Mouse (Mus musculus) embryonic fibroblast, embryonic 13.5 days (primary cell): ENCODE results near the gene Lrch1. TPM values are rescaled to one million over a fixed set of nuclear protein-coding genes. Genes with fewer than 3 reads are reported as not detected.

Experiments used
- H3K27ac ChIP-seq: 2 replicates; pipeline ENCODE4 v1.5.1; 2012; ENCODE audit warnings: low read length, control low read depth, inconsistent platforms; ENCODE audit not compliant: insufficient read depth
- H3K4me1 ChIP-seq: 2 replicates; pipeline ENCODE4 v1.6.1; 2011; ENCODE audit warnings: low read length; ENCODE audit not compliant: control insufficient read depth, insufficient read depth
- H3K4me3 ChIP-seq: 2 replicates; pipeline ENCODE4 v1.5.1; 2011; ENCODE audit warnings: mild to moderate bottlenecking, control low read depth, low read length; ENCODE audit not compliant: insufficient read depth
- CTCF ChIP-seq: IDR thresholded peaks from 2 replicates; pipeline ENCODE4 v1.5.1; 2011; ENCODE audit warnings: mild to moderate bottlenecking, control low read depth, low read length, moderate library complexity, borderline replicate concordance; ENCODE audit not compliant: insufficient read depth
- POLR2A ChIP-seq: IDR thresholded peaks from 2 replicates; pipeline ENCODE4 v1.6.1; 2011; ENCODE audit warnings: low read depth, mild to moderate bottlenecking, control low read depth, low read length, moderate library complexity
- polyA plus RNA-seq: library from polyadenylated mRNA; stranded (reverse); fragments of >200 nt; gene quantifications from 2 replicates; pipeline ENCODE4 v1.2.4, GENCODE M21; 2011; ENCODE audit warnings: low read depth; ENCODE audit not compliant: missing spikeins, insufficient read length

Gene Lrch1
- polyA plus RNA-seq, 1 experiment: 13.3 TPM

DNA sequence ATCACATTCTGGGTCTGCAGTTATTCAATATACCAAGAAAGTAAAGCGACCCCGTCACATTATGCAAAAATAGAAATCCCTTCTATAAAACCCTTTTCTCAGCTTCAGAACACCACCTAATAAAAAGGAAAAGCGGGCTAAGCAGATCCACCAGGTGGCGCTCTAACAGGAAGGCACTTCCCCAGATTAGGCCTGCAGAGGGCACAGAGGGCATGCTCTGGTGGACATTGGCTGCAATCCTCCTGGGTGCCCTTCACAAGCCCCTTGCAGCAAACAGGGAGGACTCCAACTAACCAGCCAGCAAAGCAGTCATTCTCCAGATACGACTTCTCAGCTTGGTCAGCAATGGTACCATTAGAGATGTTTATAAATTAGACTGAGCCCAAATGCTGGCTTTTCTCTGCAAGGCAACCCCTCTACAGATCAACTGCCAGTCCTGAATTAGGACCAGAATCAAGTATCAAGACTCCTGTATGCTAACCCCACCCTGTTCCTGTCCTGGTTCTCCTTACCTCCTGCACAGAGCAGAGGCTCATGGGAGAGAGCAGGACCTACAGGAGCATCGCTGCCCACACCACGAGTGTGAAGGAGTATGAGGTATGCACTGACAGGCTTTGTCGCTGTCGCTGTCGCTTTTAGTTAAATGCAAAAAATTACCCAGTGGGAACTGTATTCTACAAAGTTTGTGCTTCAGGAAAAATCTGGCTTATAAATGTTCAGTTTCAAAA, 183.3 kb downstream of the Lrch1 start:
- TF ChIP-seq POLR2A (no peak), CTCF (peak; percentile 91)
- H3K4me3 ChIP-seq: no peak overlapping the region
- no peak overlapping the region for H3K27ac ChIP-seq
- H3K4me1 ChIP-seq: no peaks in the 10 kb centered on the region

DNA sequence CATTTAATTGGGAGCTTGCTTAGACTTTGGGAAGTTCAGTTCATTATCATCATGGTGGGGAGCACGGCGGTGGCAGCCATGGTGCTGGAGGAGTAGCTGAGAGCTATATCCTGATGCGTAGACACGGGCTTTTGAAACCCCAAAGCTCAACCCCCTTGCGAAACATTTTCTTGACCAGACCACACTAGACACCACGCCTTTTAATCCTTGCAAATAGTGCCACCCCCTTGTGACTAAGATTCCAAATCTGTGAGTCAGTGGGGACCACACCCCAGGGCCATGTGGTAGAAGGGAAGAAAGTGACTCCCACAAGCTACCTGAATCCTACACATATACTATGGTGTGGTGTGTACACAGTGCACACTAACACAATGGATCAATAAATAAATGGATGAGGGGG, 210.8 kb downstream of the Lrch1 start:
- Histone ChIP-seq H3K27ac (no peak overlapping the region), H3K4me3 (no peak overlapping the region), H3K4me1 (peaks cover 3% of the 10 kb centered on the region; the same call in 1 of the 2 replicates)
- TF ChIP-seq CTCF: no peak
- no peak for TF ChIP-seq POLR2A

DNA sequence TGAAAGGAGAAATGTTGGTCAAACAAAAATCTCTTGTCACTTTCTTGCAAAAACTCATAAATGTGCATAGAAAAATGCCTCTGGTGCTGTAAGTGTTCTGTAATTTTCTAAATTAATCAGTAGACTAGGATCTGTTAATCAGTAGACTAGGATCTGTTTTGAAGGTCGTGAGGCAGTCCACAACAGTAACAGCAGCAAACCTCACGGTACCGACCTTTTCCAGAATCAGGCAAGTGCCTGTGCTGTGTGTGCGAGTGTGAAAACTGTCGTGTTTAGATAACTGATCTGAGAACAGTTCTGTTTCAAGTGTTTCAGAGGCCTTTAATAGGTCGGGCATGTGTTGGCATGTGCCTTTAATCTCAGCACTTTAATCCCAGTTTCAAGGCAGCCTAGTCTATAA, 212.2 kb downstream of the Lrch1 start:
- Histone ChIP-seq H3K4me3 (no peak overlapping the region), H3K27ac (no peak overlapping the region), H3K4me1 (peaks cover 3% of the 10 kb centered on the region; the same call in 1 of the 2 replicates)
- TF ChIP-seq CTCF: no peak
- no peak for TF ChIP-seq POLR2A

DNA sequence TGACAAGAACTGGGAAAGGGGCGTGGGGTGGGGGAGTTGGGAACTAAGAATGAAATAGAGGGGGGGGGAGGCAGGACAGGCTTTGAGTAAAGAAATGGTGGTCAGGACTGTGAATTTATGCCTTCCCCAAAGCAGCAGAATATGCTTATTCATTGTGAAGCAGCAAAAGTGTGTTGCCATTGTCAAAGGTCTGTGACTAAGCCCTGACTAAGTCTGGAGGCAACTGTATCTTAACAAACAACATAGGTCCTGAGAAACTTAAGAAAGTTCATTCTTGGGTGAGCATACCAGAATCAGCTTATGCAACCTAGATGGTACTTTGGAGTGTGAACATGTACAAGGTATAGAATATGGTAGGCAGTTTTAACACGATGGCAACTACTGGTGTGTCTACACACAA, 214.3 kb downstream of the Lrch1 start:
- Histone ChIP-seq H3K4me3 (peak overlapping the region; percentile 59), H3K27ac (peak overlapping the region; percentile 81; the same call in 1 of the 2 replicates), H3K4me1 (peaks cover 3% of the 10 kb centered on the region; the same call in 1 of the 2 replicates)
- TF ChIP-seq POLR2A (0 out of 2 replicates have a peak, but pooled peaks have one; percentile 31), CTCF (no peak)

DNA sequence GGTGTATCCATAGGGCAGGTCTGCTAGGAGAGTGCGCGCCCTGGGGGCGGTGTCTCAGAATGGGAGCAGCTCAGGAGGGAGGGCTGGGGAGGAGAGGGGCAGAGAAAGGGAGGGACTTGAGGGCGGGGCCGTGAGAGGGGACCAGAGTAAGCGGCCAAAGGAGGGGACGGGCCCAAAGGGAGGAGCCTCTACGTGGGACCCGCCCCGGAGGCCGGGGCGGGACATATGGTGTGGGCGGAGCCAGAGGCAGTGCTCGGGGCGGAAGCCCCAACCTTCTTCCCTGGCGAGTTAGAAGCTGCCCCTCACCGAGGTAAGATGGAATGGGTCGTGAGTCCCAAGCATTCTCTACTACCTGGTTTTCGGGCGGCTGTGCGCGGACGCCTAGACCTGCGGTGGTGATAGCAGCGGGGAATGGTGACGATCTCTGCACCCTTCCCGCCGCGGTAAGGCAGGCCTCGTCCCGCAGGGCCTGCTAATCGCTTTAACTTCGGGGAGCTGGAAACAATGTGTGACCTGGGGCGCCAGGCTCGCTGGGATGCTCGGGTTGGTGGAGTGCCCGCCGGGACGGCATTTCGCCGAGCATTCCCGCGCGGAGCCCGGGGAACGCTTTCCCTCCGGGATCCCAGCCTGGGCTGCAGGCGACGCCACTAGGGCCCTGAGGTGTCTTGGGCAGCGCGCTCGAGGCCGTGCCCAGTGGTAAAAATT, 215.4 kb downstream of the Lrch1 start, which contains the start of gene Esd:
TSS of gene Esd (plus strand) at position 219 of the 705 bp plus-strand sequence.
- TF ChIP-seq POLR2A (peak; percentile 96), CTCF (no peak)
- peak within 1 kb of the TSS; percentile 71 for H3K4me3 ChIP-seq
- peaks cover 3% of the 10 kb centered on the region; the same call in 1 of the 2 replicates for H3K4me1 ChIP-seq
- peak within 1 kb of the TSS; percentile 81 for H3K27ac ChIP-seq

DNA sequence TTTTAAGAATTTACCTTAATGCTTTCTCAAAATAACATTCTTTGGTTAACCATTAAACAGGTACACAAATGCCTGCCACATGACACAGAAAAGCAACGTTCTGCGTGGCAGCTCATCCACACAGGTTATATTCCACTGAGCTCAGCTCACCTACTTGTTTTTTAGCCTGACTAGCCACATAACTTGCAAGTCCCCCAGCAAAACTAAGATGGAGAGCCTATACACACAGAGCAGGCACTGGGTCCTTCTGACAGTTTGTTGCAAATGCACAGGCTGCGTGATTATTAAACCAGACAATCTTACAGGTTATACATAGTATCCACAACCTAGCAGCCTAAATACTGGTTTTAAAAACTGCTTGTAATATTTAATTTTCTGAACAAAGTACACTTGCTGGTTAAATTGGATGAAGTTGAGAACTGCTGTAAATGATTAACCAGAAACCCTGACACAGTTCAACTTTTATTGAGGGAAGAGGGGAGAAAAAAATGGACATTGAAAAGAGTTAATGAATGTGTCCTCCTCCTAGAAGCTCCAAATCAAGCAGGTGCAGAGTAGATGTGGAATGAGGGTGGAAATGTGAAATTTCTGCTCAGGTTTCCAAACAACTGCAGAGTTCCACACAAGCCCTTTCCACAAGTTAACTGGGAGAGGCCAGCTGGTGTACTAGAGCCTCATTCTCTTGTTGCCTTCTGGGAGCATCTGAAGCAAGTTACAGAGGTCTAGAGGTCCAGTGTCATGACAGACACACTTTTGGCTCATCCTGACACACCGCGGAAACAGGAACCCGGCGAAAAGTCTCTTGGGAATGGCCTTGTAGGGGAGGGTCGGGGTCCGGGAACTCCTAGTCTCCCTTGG, 216.2 kb downstream of the Lrch1 start:
- H3K4me3 ChIP-seq: peak overlapping the region; percentile 32
- no peak overlapping the region for H3K27ac ChIP-seq
- no peaks in the 10 kb centered on the region; the same call in 1 of the 2 replicates for H3K4me1 ChIP-seq
- TF ChIP-seq CTCF (no peak), POLR2A (no peak)

DNA sequence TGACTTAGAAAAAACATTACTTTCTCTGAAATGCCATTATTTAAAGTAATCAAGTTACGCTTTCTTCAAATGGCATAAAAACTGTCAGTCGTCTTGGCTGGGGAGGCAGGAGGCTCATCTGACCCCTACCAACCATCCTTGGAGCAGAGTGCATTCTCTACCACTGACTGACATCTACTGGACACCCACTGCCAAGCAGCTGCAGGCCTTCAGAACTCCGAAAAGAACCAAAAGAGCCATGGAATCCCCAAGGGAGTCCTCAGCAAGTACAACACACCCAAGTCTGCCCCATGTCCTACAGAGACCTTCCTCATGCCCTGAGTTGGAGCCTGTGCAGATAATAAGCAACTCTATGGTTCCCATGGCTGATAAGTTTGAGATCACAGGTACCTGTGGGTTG, 224.1 kb downstream of the Lrch1 start:
- peak; percentile 35; the same call in 1 of the 2 replicates for TF ChIP-seq CTCF
- no peak for TF ChIP-seq POLR2A
- no peaks in the 10 kb centered on the region for H3K4me1 ChIP-seq
- H3K27ac ChIP-seq: no peak overlapping the region
- H3K4me3 ChIP-seq: no peak overlapping the region

DNA sequence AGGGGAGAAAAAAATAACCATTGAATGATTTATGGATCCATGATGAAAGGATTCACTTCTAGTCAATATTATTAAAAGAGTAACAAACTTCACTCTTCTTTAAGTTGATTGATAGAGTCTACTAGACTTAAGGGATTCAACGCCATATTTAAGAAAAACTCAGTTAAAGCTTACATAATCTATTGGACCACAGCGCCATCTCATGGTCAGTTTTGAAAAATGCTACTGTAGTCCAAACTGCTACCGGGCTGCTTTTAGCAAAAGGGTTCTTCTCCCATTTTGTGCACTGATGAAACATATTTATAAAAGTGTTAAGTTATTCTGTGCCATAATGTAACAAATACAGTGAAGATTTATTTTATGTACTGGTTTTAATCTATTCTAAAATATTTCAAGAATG, 238.6 kb downstream of the Lrch1 start:
- H3K4me1 ChIP-seq: no peaks in the 10 kb centered on the region
- TF ChIP-seq CTCF: no peak
- no peak for TF ChIP-seq POLR2A
- H3K27ac ChIP-seq: no peak overlapping the region
- no peak overlapping the region for H3K4me3 ChIP-seq

Other genes with a start within 250 kb of the Lrch1 start
- gene Esd, start 215.6 kb downstream of the Lrch1 start, polyA plus RNA-seq: 509 and 883 TPM in 2 replicates
- gene Rubcnl, start 68.2 kb upstream of the Lrch1 start, polyA plus RNA-seq: 0.54 and 0.58 TPM in 2 replicates
- not detected in 2 replicates for gene Lrrc63, start 183.0 kb upstream of the Lrch1 start, polyA plus RNA-seq
- gene Lcp1, start 183.2 kb upstream of the Lrch1 start, polyA plus RNA-seq: 1.0 and 8.6 TPM in 2 replicates